Mouse (Mus musculus) heart, adult 9 months (tissue): ENCODE data around the gene Kng2.
"Not testable (repeated sequence)": the region's sequence is repeated elsewhere in the genome, so short reads cannot be mapped to it uniquely, and the experiment has no call there.

Experiments used
- DNase-seq, 2 experiments: peaks; one replicate each; pipeline ENCODE4 v3.0.0; 2022; ENCODE audit warnings: low spot score in 2 of 2

The Kng2 gene

GRCm38 (mm10) chr16:22956085-22956439, 73.2 kb downstream of the Kng2 start:
- no peak for DNase-seq

DNA sequence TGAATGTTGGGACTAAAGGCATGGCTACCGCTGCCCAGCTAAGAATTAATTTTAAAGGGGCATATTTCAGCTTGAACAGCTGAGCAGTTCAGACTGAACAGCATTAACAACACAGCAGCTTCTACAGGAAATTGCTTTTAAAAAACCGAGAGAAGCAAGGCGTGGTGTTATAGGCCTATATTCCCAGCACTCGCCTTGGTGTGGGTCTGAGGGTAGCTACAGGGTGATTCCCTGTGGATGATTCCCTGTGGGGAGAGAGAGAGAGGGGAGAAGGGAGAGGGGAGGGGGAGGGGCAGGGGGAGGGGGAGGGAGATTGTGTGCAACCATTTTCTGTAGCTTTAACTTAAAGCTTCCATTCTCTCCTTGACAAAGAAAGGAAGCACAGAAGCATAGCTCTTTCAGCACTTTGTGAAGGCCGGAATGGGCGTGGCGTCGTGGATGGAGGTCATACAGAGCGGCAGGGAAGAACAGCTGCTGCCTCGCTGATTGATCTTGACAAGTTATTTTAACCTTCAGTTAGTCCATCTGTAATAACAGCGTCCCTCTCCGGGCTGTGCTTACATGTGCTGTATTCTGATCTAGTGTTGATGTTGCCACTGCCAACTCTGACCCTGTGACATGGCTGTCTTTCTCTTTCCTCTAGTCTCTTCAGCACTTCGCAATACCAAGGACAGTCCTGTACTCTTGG, 73.7 kb downstream of the Kng2 start:
- no peak for DNase-seq

- no peak for DNase-seq
Observed at GRCm38 (mm10) chr16:22953069-22953468, 76.2 kb downstream of the Kng2 start.

GRCm38 (mm10) chr16:22950840-22951395, 78.4 kb downstream of the Kng2 start, which contains the start of gene Hrg:
Hrg (plus strand) TSS chr16:22951072.
- no peak for DNase-seq

DNA sequence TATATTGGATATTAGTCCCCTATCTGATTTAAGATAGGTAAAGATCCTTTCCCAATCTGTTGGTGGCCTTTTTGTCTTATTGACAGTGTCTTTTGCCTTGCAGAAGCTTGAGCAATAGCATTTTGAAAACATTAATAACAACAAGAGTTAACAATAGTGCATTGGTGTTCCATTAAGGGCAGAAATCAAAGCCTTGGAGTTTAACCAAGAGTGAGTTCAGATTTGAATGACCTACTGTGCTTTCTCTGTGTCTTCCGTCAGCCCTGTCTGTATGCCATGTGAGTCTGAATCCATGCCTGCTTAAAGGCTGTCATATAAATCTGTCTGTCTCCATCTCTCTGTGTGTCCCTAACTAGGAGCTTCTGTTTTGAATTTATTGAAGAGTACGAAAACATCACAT, 81.9 kb downstream of the Kng2 start:
- DNase-seq, result no peak

DNA sequence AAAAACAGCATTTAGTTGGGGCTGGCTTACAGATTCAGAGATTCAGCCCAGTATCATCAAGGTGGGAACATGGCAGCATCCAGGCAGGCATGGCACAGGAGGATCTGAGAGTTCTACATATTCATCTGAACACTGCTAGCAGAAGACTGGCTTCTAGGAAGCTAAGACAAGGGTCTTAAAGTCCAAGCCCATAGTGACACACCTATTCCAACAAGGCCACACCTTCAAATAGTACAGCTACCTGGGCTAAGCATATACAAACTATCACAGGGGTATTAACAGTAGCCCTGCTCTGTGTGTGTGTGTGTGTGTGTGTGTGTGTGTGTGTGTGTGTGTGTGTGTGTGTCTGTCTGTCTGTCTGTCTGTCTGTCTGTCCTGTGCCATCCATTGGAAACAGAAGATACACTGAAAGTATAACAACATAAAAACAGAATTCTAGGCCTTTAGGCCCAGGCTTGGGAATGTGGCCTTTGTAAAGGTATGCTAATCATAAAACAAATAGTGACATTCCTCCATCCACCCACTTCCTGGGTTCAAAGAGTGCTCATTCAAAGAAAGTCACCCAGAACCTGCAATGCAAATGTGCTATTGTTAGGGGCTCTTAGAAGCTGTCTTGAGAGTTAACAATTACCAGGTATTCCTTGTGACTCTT, 87.3 kb downstream of the Kng2 start:
- not testable (repeated sequence) for DNase-seq

DNA sequence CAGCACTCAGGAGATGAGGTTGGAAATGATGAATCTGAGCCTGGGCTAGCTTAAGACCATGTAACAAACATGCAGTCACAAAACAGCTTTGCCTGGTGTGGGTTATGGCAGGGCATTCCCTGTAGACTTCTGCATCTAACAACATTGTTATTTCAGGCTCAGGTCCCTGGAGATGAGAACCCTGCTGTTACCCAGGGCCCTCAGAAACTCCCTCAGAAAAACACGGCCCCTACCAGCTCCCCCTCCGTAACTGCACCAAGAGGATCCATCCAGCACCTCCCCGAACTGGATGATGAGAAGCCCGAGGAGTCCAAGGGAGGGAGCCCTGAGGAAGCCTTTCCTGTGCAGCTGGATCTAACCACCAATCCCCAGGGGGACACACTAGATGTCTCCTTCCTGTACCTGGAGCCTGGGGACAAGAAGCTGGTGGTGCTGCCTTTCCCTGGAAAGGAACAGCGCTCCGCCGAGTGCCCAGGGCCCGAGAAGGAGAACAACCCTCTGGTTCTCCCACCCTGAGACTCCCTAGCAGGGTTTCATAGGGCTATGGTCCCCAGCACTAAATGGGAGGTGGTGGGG, 90.1 kb downstream of the Kng2 start:
- DNase-seq, result no peak

GRCm38 (mm10) chr16:22938541-22938940, 90.7 kb downstream of the Kng2 start:
- no peak for DNase-seq

DNA sequence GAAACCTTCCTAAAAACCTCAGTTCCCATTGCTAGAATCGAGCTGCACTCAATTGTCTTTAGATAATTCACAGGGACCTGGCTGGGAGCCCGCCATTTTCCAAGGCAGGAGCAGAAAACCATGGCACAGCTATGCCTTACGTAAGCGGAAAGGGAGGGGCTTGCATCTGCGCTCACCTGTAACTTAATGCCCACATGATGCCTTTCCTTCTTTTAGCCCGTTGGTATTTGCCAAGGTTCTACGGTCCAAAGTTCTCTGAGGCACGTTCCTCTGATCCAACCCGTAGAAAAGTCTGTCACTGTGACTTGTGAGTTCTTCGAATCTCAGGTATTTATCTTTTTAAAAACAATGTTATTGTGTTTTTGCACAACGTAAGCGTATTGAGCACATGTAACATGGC, 91.7 kb downstream of the Kng2 start:
- no peak for DNase-seq
